Mouse (Mus musculus) CD4-positive helper T cell, adult 2 months (primary cell): ENCODE results near the gene Setd1b.

Experiments
- DNase-seq: peaks from one replicate; pipeline ENCODE4 v3.0.0-alpha.2; 2012; ENCODE audit warnings: low read depth, missing footprints, low spot score

Setd1b gene

DNA sequence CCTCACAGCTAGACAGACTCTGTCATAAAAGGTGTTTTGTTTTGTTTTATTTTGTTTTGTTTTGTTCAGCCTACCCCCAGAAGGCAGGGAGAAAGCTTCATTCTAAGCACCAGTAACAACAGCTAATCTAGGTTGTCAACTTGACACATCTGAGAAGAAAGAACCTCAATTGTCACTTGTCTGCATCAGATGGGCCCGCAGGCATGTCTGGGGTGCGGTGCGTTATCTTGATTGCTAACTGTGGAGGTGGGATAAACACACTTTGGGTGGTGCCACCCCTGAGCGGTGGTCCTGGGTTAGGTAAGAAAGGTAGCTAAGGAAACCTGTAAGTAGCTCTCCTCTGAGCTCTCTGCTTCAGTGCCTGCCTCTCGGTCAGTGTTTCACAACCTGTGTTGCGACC is 15.0 kb upstream of the Setd1b start:
- peak; percentile 51 for DNase-seq

DNA sequence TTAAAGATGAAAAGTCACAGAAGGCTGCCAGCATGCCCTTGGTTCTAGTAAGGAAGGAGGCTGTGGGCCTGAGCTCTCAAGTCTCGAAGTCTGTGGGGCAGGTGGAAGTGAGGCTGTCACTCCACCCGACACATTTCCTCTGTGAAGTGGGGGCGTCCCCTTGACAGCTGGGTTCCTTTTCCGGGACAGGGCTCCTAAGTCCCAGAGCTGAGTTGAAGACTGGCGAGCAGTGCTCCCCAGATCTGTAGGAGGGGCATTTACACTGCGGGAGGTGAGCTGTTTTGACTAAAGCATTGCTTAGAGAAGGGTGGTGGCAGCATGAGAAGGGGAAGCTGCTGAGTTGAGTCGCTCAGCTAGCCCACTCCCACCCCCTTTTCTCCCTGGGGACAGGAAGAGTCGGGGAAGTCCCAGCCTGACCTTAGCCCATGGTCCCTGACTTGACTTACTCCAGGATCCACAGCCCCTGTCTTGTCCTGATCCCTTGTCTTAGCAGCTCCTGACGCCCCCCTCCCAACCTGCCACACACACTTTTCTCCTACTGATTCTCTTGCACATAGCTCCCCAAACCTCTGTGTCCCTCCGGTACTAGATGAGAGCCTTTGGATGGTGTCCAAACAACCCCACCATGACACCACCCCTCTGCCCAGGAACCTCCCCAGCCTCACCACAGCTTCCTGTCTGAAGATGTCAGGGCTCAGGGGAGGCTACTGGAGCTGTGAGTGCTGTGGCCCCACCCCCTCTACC is 13.4 kb upstream of the Setd1b start:
- DNase-seq: peak; percentile 94

DNA sequence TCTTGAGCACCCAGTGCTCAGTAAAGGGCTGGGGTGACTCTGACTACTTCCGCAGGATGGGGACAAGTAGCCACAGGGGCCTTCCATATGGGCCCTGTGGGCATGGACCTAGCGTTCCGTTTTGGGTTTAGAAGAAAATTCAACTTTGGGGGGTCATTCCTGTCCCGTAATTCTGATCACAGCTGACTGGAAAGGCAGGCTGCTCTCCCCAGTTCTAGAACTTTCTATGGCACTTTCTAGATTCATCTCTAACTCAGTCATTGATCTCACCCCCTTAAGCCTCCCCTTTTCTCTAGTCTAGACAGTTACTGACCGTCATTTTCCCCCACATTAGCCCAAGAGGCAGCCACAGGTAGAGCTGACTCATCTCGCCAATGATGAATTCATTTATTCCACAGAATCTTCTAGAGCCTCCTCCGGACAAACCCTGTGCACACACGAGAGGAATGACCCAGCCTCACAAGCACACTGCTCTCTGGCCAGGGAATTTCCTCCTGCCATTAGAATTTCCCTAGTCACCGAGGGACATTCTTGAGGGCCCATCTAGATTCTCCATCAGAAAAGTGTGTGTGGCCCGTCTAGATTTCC is 12.7 kb upstream of the Setd1b start:
- no peak for DNase-seq

DNA sequence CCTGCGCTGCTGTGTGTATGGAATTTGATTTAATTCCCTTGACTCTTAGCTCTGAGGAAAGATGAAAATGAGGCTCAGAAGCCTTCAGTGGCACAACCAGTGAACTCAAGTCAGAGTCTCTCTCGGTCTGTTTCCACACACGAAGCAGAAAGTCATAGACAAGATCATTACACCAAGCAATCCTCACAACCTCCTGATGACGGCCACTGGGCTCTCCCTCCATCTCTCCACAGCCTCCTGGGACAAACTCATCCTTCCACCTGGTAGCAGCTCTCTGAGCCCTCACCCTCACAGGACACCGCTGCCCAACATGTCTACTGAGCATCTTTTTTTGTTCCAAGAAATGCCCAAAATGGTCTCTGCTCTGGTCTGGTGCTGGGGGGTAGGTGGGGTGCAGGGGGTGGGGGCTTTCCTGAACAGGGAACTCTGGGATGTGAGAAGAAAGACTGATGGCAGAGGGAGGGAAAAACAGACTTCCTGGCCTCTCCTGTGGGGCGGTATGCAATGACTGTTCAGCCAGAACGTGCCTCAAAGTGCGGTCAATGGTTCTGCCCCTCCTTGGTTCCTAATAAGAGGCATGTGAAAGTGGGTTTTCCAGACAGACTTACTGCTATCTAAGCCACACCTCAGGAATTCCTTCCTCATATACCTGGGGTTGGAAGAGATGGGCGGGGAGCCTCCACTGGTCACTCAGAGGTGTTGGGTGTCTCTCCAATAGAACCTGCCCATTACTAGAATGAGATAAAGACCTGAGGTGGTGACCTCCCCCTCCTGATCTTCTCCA is 11.8 kb upstream of the Setd1b start:
- DNase-seq: peak; percentile 28

DNA sequence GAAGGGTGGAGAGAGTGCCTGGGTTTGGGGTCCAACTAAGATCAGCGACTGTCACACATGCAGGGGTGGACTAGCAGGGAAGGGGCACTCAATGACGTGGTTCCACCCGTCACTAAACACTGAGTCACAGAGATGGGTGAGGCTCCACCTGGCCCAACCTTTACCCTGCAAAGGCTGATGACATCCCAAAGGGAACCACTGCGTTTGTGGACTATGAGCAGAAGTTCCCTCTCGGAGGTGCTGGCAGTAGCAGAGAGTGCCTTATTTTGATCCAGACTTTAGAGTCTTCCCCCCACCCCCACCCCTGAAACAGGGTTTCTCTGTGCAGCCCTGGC is 11.2 kb upstream of the Setd1b start:
- peak; percentile 61 for DNase-seq

DNA sequence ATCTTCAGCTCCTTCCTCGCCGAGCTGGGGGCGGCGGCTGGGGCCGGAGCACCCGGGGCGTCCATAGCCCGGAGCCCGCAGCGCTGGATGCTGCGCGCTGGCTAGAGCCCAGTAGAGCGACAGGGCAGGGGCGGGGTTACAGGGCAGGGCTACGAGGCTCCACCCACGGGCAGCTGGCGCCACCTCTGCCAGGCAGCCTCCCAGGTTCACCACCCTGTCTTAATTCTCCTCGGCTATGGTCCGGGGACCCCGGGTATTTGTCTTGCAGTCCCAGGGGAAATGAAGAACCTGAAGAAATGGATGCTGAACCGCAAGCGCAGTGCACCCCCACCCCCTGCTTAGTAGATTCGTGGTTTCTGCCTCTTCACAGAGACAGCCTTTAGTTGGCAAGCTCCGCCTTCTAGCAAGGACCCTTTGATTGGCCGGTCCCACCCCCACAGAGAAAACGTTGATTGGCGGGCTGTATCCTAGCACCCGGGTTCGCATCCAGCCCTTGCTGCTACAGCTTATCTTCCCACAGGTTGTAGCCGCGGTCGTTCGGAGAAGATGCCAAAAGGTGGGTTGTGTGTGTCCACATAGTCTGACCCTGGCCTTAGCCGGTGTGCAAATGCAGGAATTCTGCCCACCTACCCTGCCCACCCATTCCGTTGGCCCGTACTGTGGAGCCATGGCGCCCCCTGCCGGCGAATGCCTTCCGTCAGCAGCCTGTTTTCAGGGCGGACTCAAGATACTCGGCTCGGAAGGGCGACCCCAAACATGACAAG is 9.5 kb upstream of the Setd1b start, which contains the start of gene Rhof:
Rhof (minus strand) TSS at position 385 of the 764 bp plus-strand sequence.
- DNase-seq: peak; percentile 95

DNA sequence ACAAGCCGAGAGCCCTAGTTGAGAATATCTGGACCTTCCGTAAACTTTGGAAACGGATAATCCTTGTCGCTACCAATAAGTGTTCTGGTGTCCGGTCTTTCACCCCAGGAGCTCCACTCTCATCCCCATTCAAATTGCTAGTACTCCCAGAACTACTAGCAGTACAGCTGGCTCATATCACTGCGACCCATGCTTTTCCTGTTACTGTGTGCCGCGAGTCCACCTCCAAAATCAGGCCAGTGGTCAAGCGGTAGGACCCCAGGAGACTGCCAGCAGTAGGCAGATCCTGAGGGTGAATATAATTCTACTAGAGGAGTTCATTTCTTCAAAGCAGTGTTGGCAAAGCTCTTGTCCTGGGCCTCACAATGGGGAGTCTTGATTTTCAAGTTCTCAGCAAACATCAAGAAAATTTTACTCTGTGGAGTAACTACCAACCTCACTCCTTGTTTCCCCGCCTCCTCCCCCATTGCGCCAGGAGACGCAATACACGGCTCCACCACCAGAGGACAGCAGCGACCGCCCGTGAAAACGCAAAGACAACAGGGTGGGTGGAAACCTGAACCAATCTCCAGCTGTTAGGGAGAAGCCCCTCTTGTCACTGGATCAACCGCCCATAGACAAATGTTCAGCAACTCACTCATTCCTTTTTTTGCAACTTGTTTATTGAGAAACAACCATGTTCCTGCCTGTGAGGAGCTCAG is 8.8 kb upstream of the Setd1b start:
- peak; percentile 91 for DNase-seq

DNA sequence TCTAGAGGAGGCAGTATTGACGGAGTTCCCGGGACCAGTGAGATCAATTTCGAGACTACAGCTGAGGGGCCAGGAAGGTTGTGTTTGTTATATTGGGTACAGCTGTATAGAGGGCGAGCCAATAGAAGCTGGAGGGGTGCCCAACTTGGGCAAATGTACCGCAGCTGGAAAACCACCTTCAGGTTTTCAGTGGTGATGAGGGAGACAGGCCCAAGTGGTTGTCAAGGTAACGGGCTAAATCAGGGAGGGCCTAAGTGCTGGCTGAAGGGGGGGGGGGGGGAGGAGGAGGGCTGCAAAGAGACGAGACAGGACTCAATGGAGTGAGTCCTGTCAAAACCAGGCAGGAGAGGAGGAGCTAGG is 8.2 kb upstream of the Setd1b start:
- peak; percentile 72 for DNase-seq

DNA sequence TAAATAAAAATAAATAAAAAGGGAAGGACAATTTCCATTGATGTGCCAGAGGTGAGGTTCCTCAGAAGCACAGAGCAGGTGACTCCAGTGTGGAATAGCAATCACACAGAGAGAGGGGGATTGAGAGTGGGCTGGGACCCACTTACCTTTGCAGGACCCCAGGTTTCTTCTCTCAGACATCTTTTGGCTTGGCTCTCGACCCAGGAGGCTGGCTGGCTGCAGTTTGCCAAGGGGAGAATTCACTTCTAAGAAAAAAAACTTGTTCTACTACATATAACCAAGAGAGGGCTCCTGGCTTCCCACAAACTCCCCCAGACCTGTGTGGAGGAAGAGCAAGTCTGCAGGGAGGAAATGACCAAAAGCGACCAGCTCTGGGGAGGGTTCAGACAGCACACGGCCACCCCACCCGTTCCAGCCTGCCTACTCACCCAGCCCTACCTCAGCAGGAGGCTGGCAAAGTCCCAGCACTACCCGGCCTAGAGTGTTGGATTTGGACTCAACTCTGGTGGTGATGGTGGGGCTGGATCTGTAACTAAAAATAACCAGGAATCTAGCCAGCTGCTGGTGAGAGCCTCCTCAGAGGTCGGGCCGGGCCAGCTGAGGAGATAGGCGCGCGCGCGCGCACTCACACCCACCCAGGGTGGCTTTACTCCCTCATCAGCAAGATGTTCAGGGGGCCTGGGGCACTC is 7.7 kb upstream of the Setd1b start:
- DNase-seq: peak; percentile 31

DNA sequence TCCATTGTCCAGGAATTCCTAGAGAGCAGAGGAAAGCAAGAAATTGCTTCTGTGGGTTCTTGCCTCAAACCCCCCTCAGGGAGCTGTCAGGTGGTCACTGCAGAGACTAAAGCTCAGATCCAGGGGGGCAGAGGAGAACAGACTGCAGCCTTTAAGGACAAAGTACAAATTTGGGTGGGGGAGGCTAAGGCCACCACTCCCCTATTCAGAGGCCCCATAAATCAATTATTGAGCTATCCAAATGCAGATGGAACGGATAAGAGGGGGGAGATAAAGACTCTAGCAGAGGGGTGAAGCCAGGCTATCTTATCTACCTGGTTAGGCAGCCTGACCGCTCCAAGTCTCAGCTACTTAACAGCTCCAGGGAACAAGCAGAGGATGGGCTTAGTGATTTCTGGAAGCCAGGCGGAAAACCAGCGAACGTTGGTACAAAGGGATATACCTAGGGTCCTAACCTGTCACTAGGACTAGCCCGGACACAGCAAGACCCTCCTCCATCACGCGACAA is 7.1 kb upstream of the Setd1b start:
- no peak for DNase-seq

DNA sequence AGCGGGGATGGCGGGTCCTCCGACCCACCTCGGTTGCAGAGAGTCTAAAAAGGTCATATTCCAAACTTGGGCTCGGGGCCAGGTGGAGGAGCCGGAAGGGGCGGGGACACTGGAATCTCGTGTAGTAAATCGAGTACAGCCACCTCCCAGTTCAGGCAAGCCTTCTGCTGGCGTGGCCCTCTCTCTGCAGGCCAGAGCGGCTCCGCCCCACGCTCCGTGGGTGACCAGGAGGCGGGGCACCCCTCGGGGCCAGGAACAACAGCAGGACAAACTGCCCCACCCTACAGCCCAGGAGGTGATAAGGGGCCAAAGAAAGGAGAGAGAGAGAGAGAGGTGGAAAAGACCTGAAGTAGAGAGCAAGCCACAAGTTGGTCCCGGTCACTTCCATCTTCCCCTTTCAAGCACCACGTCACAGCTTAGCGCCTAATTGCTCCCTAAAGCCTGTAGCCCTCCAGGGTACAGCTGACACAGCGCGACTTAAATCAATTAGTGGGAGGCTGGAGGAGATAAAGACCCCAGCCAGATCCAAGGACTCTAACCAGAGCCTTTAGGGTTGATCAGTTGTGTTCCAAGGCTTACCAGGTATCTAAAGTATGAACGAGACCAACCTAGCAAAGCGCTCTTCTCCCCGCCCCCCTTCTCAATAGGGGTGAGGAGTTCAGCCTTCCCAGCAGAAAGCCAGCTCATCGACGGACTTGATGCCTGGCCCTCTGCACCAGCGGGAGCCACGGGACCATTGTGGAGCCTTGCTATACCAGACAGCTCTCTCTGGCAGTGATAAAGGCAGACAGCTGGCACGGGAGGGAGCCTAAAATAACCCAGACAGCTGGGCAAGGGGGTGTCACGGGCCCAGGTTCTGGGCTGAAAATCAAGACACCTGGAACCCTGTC is 6.3 kb upstream of the Setd1b start:
- DNase-seq: peak; percentile 27

DNA sequence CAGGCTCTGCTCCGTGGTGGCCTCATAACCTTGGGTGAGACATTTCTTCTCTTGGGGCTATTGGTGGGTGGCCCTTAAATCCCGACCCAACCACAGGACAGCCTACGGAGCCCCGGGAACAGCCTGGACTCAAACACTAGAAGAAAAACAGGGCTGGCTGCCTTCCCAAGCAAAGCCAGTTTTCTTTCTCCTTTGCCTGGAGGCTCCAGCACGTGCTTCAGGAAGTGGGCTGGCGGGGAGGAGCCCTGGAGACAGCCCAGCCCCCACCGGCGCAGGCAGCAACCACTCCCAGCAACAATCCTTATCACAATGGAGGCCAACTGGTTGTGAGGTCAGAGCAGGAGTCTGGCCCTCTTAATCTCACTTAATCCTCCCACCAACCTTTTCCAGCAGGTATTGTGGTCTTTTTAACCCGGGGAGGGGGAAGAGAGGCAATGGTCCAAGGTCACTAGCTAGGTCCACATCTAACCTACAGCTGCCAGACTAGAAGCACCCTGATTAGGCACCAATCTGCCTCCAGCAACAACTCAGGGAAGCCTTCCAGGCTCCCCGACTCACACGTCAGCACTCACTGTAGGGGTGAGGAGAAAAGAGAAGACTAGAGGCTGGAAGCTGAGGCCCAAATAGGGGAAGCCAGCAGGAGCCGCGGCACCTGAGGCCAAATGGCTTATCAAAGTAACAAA is 5.5 kb upstream of the Setd1b start:
- peak; percentile 72 for DNase-seq

DNA sequence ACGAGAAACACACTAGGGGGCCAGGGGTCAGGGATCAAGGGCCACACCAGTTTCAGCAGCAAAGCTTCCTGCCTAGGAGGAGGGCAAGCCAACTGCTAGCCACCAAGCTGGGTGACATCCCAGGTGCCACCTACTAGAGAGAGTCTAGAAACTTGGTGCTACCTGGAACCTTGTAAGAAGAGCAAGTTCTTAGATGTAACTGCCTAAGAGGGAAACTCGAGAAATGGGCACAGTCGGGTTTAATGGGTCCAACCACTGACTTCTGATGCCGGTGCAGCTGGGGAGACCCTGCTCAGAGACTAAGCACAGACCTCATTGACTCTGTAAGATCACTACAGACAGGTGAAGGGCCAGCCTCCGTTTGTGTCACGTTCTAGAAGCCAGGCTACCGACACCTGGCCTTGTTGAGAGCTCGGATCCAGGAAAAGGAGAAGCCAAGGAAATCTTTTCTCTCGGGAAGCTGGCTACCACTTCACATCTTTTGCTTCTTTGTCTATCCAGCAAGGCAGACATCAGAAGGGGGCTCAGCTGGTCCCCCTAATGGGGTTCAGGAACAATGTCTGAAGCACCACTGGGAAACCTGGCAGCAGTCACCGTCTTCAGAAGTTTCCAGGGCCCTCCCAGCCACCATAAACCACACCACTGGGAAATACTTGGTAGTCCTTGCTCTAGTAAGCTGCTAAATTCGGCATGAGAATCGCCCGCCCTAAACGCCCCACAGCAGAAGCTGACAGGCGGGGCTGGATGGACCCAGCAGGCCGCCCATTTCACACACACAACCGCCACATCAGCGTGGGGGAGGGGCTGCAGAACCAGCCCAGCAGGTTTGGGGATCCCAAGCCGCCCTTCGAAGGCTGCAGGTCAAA is 4.7 kb upstream of the Setd1b start:
- peak; percentile 72 for DNase-seq

DNA sequence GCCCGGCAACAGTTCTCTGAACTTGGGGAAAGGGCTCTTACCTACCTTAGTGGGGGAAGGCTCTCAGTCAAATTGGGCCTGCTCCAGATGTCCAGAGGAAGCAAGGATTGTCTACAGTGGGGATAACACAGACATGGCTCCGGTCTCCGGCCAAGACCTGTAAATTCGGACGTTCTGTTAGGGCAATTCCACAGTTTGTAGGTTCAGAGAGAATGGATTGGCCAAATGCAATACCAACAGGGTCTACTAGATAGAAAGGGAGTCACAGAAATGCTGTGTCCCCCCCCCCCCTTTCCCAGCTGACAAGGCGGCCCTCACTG is 4.1 kb upstream of the Setd1b start:
- no peak for DNase-seq

DNA sequence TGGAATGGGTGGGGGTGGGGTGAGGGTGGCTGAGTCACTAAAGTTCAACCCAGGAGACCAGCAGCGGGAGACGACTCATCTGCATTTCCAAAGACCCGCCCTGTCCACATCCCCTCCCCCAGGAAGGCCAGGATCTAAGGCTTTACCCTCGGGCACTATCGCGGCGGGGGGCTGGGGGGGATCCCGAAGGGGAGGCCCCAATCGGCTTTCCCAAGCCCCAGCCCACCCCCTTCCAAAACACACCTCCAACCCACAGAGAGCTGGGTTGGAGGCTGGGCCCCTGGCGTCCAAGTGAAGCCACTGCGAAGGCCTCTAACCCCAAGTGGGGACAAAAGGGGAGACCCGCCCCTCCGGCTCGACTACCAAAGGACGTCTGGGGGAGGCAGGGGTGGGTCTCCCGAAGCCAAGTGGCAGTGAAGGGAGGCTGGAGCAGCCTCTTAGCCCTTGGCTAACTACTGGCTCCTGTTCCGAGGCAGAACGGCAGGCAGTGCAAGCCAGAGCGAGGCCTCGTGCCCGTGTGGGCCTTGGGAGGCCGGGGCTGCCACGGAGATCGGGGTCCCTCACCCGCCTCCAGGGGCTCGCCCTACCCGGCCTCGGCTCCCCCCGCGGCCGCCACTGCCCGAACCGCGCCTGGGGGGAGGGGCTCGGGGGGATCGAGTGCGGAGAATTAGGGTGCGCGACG is 3.6 kb upstream of the Setd1b start:
- peak; percentile 66 for DNase-seq

DNA sequence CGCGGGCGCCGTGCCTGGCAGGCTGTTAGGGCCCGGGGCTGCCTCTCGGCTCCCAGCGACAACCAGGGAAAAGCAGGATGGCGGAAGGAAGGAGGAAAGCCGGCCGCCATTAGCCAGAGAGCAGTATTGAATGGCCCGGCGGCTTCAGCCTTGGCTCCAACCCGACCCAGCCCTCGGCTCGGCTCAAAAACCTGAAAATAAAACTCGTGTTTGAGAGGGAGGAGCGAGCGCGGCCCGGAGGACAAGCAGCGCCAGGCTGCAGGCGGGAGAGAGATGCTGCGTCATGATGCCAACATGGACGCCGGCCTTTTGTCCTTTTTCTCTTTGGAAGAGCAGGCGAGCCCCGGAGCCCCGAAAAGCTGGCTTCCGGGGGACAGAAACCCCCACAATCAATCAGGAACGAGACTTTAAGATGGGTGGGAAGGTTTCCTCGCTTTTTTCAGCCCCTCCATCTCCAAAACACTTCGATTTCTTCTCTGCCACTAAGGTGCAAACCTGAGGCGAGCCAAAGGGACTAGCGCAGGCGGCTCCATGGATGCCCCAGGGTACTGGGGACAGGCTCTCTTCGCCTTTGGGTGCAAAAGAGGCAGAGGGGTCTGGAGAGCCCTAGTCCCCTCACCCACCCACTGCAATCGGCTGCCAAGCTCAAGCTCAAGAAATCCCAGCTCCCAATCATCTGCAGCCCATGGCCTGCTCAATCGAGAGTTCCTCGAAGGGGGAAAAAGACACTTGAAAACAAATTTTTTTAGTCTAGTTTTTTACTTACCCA is 2.9 kb upstream of the Setd1b start:
- DNase-seq: peak; percentile 82
